Mouse (Mus musculus) cerebellum, adult 11 months (tissue): ENCODE results near the gene Gm572.

ENCODE experiments used
- DNase-seq: peaks from one replicate; pipeline ENCODE4 v3.0.0; 2022

Gm572 gene

DNA sequence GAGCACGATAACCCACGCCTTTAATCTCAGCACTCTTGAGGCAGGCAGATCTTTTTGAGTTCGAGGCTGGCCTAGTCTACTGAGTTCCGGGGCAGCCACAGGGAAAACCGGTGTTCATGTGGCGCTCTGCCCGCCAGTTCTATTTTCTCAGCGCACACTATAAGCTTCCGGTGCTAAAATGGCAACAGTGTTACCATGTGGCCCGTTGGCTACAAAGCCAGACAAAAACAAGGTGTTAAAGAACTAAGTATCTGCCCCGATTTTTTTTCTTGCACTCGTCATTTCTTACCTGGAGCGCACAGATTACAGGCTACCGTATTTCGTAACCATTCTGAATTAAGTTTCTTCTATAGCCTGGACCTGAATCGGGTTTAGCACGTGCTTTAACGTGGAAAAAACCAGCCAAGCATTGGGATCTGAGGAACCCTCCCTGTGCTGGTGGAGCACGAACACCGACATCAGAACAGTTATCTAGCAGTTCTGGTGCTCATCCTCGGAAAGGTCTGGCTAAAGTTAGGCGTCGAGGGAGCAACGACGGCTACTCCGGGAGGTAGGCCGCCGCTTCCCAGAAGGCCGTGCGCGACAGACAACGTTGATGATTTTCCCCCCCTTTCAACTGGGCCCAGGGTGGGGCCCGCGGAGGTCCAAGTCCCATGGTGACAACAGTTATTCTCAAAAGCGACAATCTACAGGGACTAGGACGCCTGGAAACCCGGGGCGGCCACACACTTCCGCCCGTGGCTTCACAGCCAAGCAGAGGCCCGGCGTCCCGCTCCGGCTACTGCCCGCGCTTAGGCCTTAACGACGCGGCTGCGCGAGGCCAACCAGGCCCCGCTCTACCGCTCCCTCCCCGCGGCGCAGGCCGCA is 17.1 kb upstream of the Gm572 start:
- DNase-seq, result peak; percentile 21

DNA sequence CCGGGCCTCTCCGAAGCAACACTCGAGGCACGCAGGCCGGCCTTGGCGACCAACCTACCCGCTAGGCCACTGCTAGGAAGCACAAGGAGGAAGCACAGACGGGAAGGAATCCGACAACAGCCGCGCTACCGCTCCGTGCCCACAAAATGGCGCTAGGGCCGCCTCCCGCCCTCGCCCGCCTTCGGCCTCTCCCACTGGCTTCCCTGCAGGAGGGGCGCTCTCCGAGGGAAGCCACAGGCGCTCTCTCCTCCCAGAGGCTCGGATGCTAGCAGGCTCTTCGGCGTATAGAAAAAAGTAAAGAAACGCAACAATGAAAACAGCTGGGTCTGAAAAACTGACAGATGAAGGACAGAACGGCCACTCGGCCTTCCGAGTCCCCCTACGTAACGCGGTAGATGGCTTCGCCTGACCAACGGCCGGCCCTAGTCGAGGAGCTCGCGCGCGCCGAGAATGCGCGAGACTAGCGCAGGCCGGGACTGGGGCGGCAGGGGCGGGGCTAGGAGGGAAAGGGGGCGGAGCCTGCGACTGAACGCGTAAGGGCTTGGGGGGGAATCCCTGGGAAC is 16.4 kb upstream of the Gm572 start, which contains the start of gene Tardbp:
TSS of gene Tardbp (minus strand) at position 397 of the 563 bp plus-strand sequence.
- peak; percentile 95 for DNase-seq

- no peak for DNase-seq
Measured at GRCm38 (mm10) chr4:148627246-148627645, 15.9 kb upstream of the Gm572 start.

GRCm38 (mm10) chr4:148632013-148632692 is 11.0 kb upstream of the Gm572 start:
- DNase-seq, result no peak

DNA sequence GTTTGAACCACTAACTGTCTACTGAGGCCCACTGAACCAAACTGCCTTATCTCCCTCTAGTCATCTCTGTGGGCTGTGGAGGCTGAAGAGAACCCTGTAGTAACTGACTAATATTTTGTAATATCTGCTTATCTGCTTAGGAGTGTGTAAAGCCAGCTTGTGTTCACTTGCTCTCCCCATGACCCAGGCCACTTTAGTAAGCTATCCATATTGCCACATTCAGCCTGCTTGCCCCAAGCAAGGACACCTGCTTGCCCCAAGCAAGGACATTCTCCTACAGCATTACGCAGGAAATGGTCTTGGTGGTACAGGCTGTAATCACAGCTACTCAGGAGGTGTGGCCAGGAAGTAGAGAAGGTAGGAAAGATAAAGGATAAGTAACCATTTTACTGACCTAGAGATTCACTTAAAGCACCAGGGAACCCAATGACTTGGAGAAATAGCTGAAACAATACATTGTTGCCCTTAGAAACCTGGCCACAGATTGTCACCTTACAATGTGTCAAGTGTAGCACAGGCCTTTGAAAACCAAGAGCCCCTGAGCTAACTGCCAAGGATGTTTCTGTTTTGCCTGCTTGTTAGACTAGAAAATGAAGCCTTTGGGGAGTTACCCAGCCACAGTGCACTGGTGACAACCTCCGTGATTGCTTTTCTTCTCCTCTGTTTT is 9.6 kb upstream of the Gm572 start:
- DNase-seq, result no peak

DNA sequence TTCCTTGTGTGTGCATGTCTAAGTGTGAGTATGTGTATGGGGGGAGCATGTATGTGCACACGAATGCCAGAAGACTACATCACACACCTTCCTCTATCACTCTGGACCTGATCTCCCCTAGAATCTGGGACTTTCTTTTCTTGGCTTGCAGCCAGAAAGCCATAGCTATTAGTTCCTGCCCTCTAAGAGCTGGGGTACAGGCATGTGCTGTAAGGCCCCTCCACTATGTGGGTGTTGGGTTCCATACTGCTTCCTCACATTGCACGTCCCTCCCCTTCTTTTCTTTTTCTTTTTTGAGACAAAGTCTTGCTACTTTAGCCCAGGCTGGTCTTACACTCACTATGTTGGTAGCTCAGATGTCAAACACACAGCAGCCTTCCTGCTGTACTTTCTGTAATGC is 7.8 kb upstream of the Gm572 start:
- no peak for DNase-seq

- DNase-seq, result no peak
Measured at GRCm38 (mm10) chr4:148638302-148638701, 4.8 kb upstream of the Gm572 start.

- no peak for DNase-seq
Measured at GRCm38 (mm10) chr4:148639455-148639854, 3.7 kb upstream of the Gm572 start.

- DNase-seq, result no peak
Measured at GRCm38 (mm10) chr4:148641121-148641520, 2.0 kb upstream of the Gm572 start.

GRCm38 (mm10) chr4:148644157-148644511 is 1.0 kb downstream of the Gm572 start:
- DNase-seq, result peak; percentile 59

GRCm38 (mm10) chr4:148644926-148645325 is 1.8 kb downstream of the Gm572 start:
- DNase-seq, result no peak

- peak; percentile 55 for DNase-seq
Measured at GRCm38 (mm10) chr4:148646616-148647015, 3.5 kb downstream of the Gm572 start.

GRCm38 (mm10) chr4:148649309-148649708 is 6.2 kb downstream of the Gm572 start:
- no peak for DNase-seq

GRCm38 (mm10) chr4:148651045-148651444 is 7.9 kb downstream of the Gm572 start:
- peak; percentile 68 for DNase-seq

- peak; percentile 27 for DNase-seq
Measured at GRCm38 (mm10) chr4:148654701-148655398, 11.7 kb downstream of the Gm572 start.

DNA sequence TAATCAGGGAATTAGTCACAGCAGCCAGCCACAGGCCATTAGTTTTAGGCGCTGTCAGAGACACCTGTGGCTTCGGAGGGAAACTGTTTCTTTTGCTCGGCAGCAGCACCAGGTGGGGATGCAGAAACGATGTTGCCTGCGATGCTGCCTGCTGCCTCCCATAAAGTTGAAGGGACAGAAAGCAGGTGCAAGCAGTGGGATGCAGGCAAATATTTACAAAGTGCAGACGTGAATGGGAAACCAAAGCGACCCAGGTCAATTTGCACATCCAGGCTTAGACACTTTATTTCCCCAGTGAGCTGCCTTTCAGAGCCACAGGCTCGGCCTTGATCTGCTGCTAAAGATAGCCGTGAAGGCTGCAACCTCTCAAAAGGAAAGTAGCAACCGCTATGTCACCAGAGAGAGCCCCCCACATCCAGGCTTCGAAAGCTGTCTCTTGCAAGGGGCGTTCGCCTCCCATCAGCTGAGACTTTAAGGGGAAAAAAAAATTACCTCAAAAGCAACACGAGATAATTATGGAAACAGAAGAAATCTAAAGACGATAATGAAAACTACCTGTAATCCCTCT is 13.7 kb downstream of the Gm572 start:
- DNase-seq, result no peak

GRCm38 (mm10) chr4:148657776-148658175 is 14.7 kb downstream of the Gm572 start:
- no peak for DNase-seq

GRCm38 (mm10) chr4:148660174-148660573 is 17.1 kb downstream of the Gm572 start:
- no peak for DNase-seq

GRCm38 (mm10) chr4:148662168-148662965 is 19.2 kb downstream of the Gm572 start:
- peak; percentile 53 for DNase-seq

- DNase-seq, result no peak
Measured at GRCm38 (mm10) chr4:148663326-148663725, 20.2 kb downstream of the Gm572 start.

DNA sequence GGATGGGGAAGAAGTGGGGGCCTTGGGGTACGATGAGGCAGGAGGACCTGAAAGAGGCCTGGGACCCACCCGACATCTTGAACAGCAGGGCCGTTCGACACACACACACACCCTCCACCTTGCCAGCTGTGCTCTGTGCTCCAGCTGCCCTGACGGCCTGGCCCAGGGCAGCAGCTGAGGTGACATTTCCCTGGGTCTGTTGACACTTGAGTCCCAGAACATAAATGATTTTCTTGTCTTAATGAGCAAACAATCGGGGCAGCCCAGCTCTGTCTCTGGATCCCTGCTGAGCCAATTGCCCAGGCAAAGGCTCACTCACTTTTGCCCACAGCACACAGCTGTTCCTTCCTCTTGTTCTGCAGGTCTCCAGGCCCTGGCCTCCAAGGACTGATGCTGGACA is 20.9 kb downstream of the Gm572 start:
- no peak for DNase-seq
